Mouse (Mus musculus) heart, embryonic 15.5 days (tissue): Measurements from ENCODE around the gene Upk3bl. TPM values are rescaled to one million over a fixed set of nuclear protein-coding genes. Genes with fewer than 3 reads are reported as not detected.

Experiments
- ATAC-seq: fragments of 200-750 bp; cut with Nextera tagmentation; replicated peaks from 2 replicates; pipeline ENCODE4 v1.8.0; 2017; ENCODE audit warnings: low read depth, moderate TSS enrichment; ENCODE audit not compliant: insufficient number of reproducible peaks, insufficient read depth, low FRiP score
- H3K27ac ChIP-seq: fragments of 300-500 bp; sonication (generic); 2 replicates; pipeline ENCODE4 v1.5.1; 2015; ENCODE audit warnings: mild to moderate bottlenecking, inconsistent platforms
- H3K27me3 ChIP-seq: fragments of 300-500 bp; sonication (generic); 2 replicates; pipeline ENCODE4 v1.6.1; 2015; ENCODE audit warnings: inconsistent platforms
- H3K36me3 ChIP-seq: fragments of 300-500 bp; sonication (generic); 2 replicates; pipeline ENCODE4 v1.6.1; 2015; ENCODE audit warnings: mild to moderate bottlenecking, inconsistent platforms
- H3K4me1 ChIP-seq: fragments of 300-500 bp; sonication (generic); replicated peaks from 2 replicates; pipeline ENCODE4 v1.6.1; 2015; ENCODE audit warnings: inconsistent platforms
- H3K4me2 ChIP-seq: fragments of 300-500 bp; sonication (generic); 2 replicates; pipeline ENCODE4 v1.6.1; 2015; ENCODE audit warnings: inconsistent platforms, mild to moderate bottlenecking, moderate library complexity
- H3K4me3 ChIP-seq: fragments of 300-500 bp; sonication (generic); 2 replicates; pipeline ENCODE4 v1.5.1; 2015; ENCODE audit warnings: mild to moderate bottlenecking, inconsistent platforms
- H3K9ac ChIP-seq: fragments of 300-500 bp; sonication (generic); 2 replicates; pipeline ENCODE4 v1.6.1; 2015; ENCODE audit warnings: mild to moderate bottlenecking, inconsistent platforms
- H3K9me3 ChIP-seq: fragments of 300-500 bp; sonication (generic); replicated peaks from 2 replicates; pipeline ENCODE4 v1.6.1; 2016; ENCODE audit warnings: inconsistent platforms
- WGBS: fragments of 180-500 bp; shearing (Covaris S2); methylation state at CpG from one replicate; pipeline ENCODE4 v1.1.7; 2015; ENCODE audit warnings: mixed read lengths; 5-methylcytosine and 5-hydroxymethylcytosine counted together
- polyA plus RNA-seq: library from polyadenylated mRNA; unstranded; fragments of >200 nt; fragmentation: Nextera tagmentation; extraction: Ambion mirVana; gene quantifications from 2 replicates; pipeline ENCODE4 v1.2.1, GENCODE M21; 2015

The Upk3bl gene
- polyA plus RNA-seq, 1 experiment from 2014 or later = 0.68 TPM

- ATAC-seq = no peak
- Histone ChIP-seq H3K9me3 (no peaks in the 10 kb centered on the region), H3K4me3 (no peak overlapping the region), H3K27me3 (no peaks in the 10 kb centered on the region), H3K36me3 (peaks cover 34% of the 10 kb centered on the region; the same call in 1 of the 2 replicates), H3K4me1 (no peaks in the 10 kb centered on the region), H3K27ac (no peak overlapping the region), H3K9ac (no peak overlapping the region), H3K4me2 (no peak overlapping the region)
- WGBS = 87% methylated on average over 11 of the region's 11 CpGs
These were observed 26.5 kb upstream of the Upk3bl start for GRCm38 (mm10) chr5:136027612-136028311.

- no peak overlapping the region for H3K9ac ChIP-seq
- peaks cover 4% of the 10 kb centered on the region; the same call in 1 of the 2 replicates for H3K4me1 ChIP-seq
- H3K27ac ChIP-seq = no peak overlapping the region
- no peak for ATAC-seq
- H3K9me3 ChIP-seq = no peaks in the 10 kb centered on the region
- H3K36me3 ChIP-seq = peaks cover 17% of the 10 kb centered on the region; the same call in 1 of the 2 replicates
- WGBS = 75% methylated on average over 4 of the region's 4 CpGs
- H3K27me3 ChIP-seq = no peaks in the 10 kb centered on the region
- H3K4me2 ChIP-seq = no peak overlapping the region
- no peak overlapping the region for H3K4me3 ChIP-seq
These were observed 19.4 kb upstream of the Upk3bl start for GRCm38 (mm10) chr5:136034868-136035267.

GRCm38 (mm10) chr5:136035285-136035684 is 19.0 kb upstream of the Upk3bl start:
- no peak for ATAC-seq
- Histone ChIP-seq H3K4me1 (peaks cover 4% of the 10 kb centered on the region; the same call in 1 of the 2 replicates), H3K4me2 (no peak overlapping the region), H3K27me3 (no peaks in the 10 kb centered on the region), H3K9me3 (no peaks in the 10 kb centered on the region), H3K9ac (no peak overlapping the region), H3K36me3 (peaks cover 17% of the 10 kb centered on the region; the same call in 1 of the 2 replicates), H3K4me3 (no peak overlapping the region), H3K27ac (no peak overlapping the region)
- WGBS = 80% methylated on average over 1 of the region's 1 CpGs

- no peak for ATAC-seq
- Histone ChIP-seq H3K4me3 (no peak overlapping the region), H3K4me1 (peaks cover 4% of the 10 kb centered on the region; the same call in 1 of the 2 replicates), H3K9ac (no peak overlapping the region), H3K36me3 (peaks cover 5% of the 10 kb centered on the region; the same call in 1 of the 2 replicates), H3K27ac (no peak overlapping the region), H3K27me3 (no peaks in the 10 kb centered on the region), H3K9me3 (no peaks in the 10 kb centered on the region), H3K4me2 (no peak overlapping the region)
- 90% methylated on average over 1 of the region's 1 CpGs for WGBS
These were observed 17.6 kb upstream of the Upk3bl start for GRCm38 (mm10) chr5:136036667-136037066.

GRCm38 (mm10) chr5:136038258-136039214 is 15.8 kb upstream of the Upk3bl start, which contains the start of gene Upk3b:
TSS of gene Upk3b (plus strand) at chr5:136038496.
- WGBS = 50% methylated on average over 17 of the region's 17 CpGs
- H3K9me3 ChIP-seq = no peaks in the 10 kb centered on the region
- peaks cover 4% of the 10 kb centered on the region; the same call in 1 of the 2 replicates for H3K4me1 ChIP-seq
- H3K27me3 ChIP-seq = no peaks in the 10 kb centered on the region
- H3K9ac ChIP-seq = no peak within 1 kb of the TSS
- no peak within 1 kb of the TSS for H3K4me3 ChIP-seq
- no peaks in the 10 kb centered on the region for H3K36me3 ChIP-seq
- H3K4me2 ChIP-seq = no peak within 1 kb of the TSS
- ATAC-seq = peak; percentile 68; the same call in 1 of the 2 replicates
- no peak within 1 kb of the TSS for H3K27ac ChIP-seq

GRCm38 (mm10) chr5:136040210-136040609 is 14.1 kb upstream of the Upk3bl start:
- H3K9ac ChIP-seq = no peak overlapping the region
- H3K9me3 ChIP-seq = no peaks in the 10 kb centered on the region
- no peak overlapping the region for H3K27ac ChIP-seq
- 40% methylated on average over 5 of the region's 5 CpGs for WGBS
- no peak for ATAC-seq
- no peaks in the 10 kb centered on the region for H3K27me3 ChIP-seq
- no peaks in the 10 kb centered on the region for H3K36me3 ChIP-seq
- H3K4me2 ChIP-seq = peak overlapping the region; percentile 17
- no peak overlapping the region for H3K4me3 ChIP-seq
- H3K4me1 ChIP-seq = peaks cover 4% of the 10 kb centered on the region; the same call in 1 of the 2 replicates

- ATAC-seq = no peak
- Histone ChIP-seq H3K4me3 (no peak overlapping the region), H3K4me2 (no peak overlapping the region), H3K4me1 (peaks cover 4% of the 10 kb centered on the region; the same call in 1 of the 2 replicates), H3K27ac (no peak overlapping the region), H3K27me3 (no peaks in the 10 kb centered on the region), H3K9ac (no peak overlapping the region), H3K9me3 (no peaks in the 10 kb centered on the region), H3K36me3 (no peaks in the 10 kb centered on the region)
- 51% methylated on average over 2 of the region's 2 CpGs for WGBS
These were observed 13.0 kb upstream of the Upk3bl start for GRCm38 (mm10) chr5:136041260-136041659.

GRCm38 (mm10) chr5:136041666-136042065 is 12.6 kb upstream of the Upk3bl start:
- H3K4me1 ChIP-seq = peaks cover 4% of the 10 kb centered on the region; the same call in 1 of the 2 replicates
- H3K36me3 ChIP-seq = no peaks in the 10 kb centered on the region
- WGBS = 92% methylated on average over 8 of the region's 8 CpGs
- no peak for ATAC-seq
- H3K9ac ChIP-seq = no peak overlapping the region
- no peak overlapping the region for H3K27ac ChIP-seq
- H3K27me3 ChIP-seq = no peaks in the 10 kb centered on the region
- H3K9me3 ChIP-seq = no peaks in the 10 kb centered on the region
- no peak overlapping the region for H3K4me2 ChIP-seq
- no peak overlapping the region for H3K4me3 ChIP-seq

GRCm38 (mm10) chr5:136044865-136045264 is 9.4 kb upstream of the Upk3bl start:
- Histone ChIP-seq H3K9me3 (no peaks in the 10 kb centered on the region), H3K4me3 (no peak overlapping the region), H3K36me3 (no peaks in the 10 kb centered on the region), H3K9ac (no peak overlapping the region), H3K27me3 (no peaks in the 10 kb centered on the region), H3K4me2 (no peak overlapping the region), H3K27ac (no peak overlapping the region), H3K4me1 (no peaks in the 10 kb centered on the region; the same call in 1 of the 2 replicates)
- 63% methylated on average over 13 of the region's 13 CpGs for WGBS
- no peak for ATAC-seq

GRCm38 (mm10) chr5:136045408-136045807 is 8.9 kb upstream of the Upk3bl start:
- Histone ChIP-seq H3K27ac (no peak overlapping the region), H3K36me3 (no peaks in the 10 kb centered on the region), H3K4me1 (no peaks in the 10 kb centered on the region), H3K9ac (no peak overlapping the region), H3K27me3 (no peaks in the 10 kb centered on the region), H3K9me3 (no peaks in the 10 kb centered on the region), H3K4me2 (no peak overlapping the region), H3K4me3 (no peak overlapping the region)
- 39% methylated on average over 9 of the region's 9 CpGs for WGBS
- ATAC-seq = no peak

- no peak overlapping the region for H3K4me3 ChIP-seq
- H3K4me1 ChIP-seq = no peaks in the 10 kb centered on the region
- WGBS = 6% methylated on average over 10 of the region's 10 CpGs
- no peak for ATAC-seq
- H3K27me3 ChIP-seq = no peaks in the 10 kb centered on the region
- no peak overlapping the region for H3K4me2 ChIP-seq
- H3K27ac ChIP-seq = no peak overlapping the region
- no peaks in the 10 kb centered on the region for H3K36me3 ChIP-seq
- no peaks in the 10 kb centered on the region for H3K9me3 ChIP-seq
- no peak overlapping the region for H3K9ac ChIP-seq
These were observed 8.3 kb upstream of the Upk3bl start for GRCm38 (mm10) chr5:136045987-136046386.
